Mouse (Mus musculus): Measurements from ENCODE around the gene Mapkap1.

GRCm38 (mm10) chr2:34468559-34469141 lies 62.1 kb downstream of the Mapkap1 start:
- no peak for TF ChIP-seq CTCF (IDR thresholded peaks at IDR 0.05)
- TF ChIP-seq EP300 (IDR thresholded peaks at IDR 0.05), result no peak

All from lung, postnatal 0 days (tissue).